Mouse (Mus musculus) lung, postnatal 0 days (tissue): Measurements from ENCODE around the gene Mmd. TPM values are rescaled to one million over a fixed set of nuclear protein-coding genes. Genes with fewer than 3 reads are reported as not detected.
"Not testable (repeated sequence)": the region's sequence is repeated elsewhere in the genome, so short reads cannot be mapped to it uniquely, and the experiment has no call there.

ENCODE experiments used
- ATAC-seq: fragments of 200-750 bp; cut with Nextera tagmentation; 2 replicates; pipeline ENCODE4 v1.8.0; 2017; ENCODE audit warnings: moderate library complexity
- DNase-seq: peaks from one replicate; pipeline ENCODE4 v3.0.0-alpha.2; 2016; ENCODE audit warnings: low spot score
- H3K27ac ChIP-seq: fragments of 300-500 bp; sonication (generic); 2 replicates; pipeline ENCODE4 v1.5.1; 2014; ENCODE audit warnings: antibody characterized with exemption, mild to moderate bottlenecking, low read length, mixed read lengths
- H3K27me3 ChIP-seq: fragments of 300-500 bp; sonication (generic); replicated peaks from 2 replicates; pipeline ENCODE4 v1.6.1; 2014; ENCODE audit warnings: low read length, mixed read lengths; ENCODE audit not compliant: insufficient read depth
- H3K36me3 ChIP-seq: fragments of 300-500 bp; sonication (generic); 2 replicates; pipeline ENCODE4 v1.6.1; 2014; ENCODE audit warnings: low read length, mixed read lengths; ENCODE audit not compliant: insufficient read depth
- H3K4me1 ChIP-seq: fragments of 300-500 bp; sonication (generic); 2 replicates; pipeline ENCODE4 v1.6.1; 2014; ENCODE audit warnings: antibody characterized with exemption, low read depth, low read length, mixed read lengths; ENCODE audit not compliant: insufficient read depth
- H3K4me2 ChIP-seq: fragments of 300-500 bp; sonication (generic); replicated peaks from 2 replicates; pipeline ENCODE4 v1.6.1; 2014; ENCODE audit warnings: low read depth, mild to moderate bottlenecking, low read length, moderate library complexity, mixed read lengths
- H3K4me3 ChIP-seq: fragments of 300-500 bp; sonication (generic); 2 replicates; pipeline ENCODE4 v1.5.1; 2014; ENCODE audit warnings: low read depth, low read length
- H3K9ac ChIP-seq: fragments of 300-500 bp; sonication (generic); replicated peaks from 2 replicates; pipeline ENCODE4 v1.6.1; 2014; ENCODE audit warnings: low read depth, mild to moderate bottlenecking
- H3K9me3 ChIP-seq: fragments of 300-500 bp; sonication (generic); 2 replicates; pipeline ENCODE4 v1.6.1; 2016; ENCODE audit warnings: low read length, mixed read lengths
- CTCF ChIP-seq: IDR thresholded peaks from 2 replicates; pipeline ENCODE4 v1.5.1; 2016; ENCODE audit warnings: antibody characterized with exemption, mild to moderate bottlenecking
- EP300 ChIP-seq: IDR thresholded peaks from 2 replicates; pipeline ENCODE4 v1.6.1; 2016; ENCODE audit warnings: antibody characterized with exemption, mild to moderate bottlenecking, control low read depth
- WGBS: fragments of 180-500 bp; shearing (Covaris S2); extraction: QIAGEN DNeasy Blood & Tissue Kit; methylation state at CpG from one replicate; pipeline ENCODE4 v1.1.7; 2014; 5-methylcytosine and 5-hydroxymethylcytosine counted together
- polyA plus RNA-seq: library from polyadenylated mRNA; unstranded; fragments of >200 nt; fragmentation: Nextera tagmentation; extraction: Ambion mirVana; gene quantifications from 2 replicates; pipeline ENCODE4 v1.2.1, GENCODE M21; 2015

The Mmd gene
- polyA plus RNA-seq, 1 experiment from 2014 or later, result 32.5 TPM

- no peak overlapping the region for H3K9ac ChIP-seq
- no peak for TF ChIP-seq CTCF
- no peak overlapping the region for H3K4me2 ChIP-seq
- H3K36me3 ChIP-seq, result peaks cover 7% of the 10 kb centered on the region; the same call in 1 of the 2 replicates
- H3K27ac ChIP-seq, result no peak overlapping the region
- 31% methylated on average over 1 of the region's 1 CpGs for WGBS
- no peaks in the 10 kb centered on the region for H3K9me3 ChIP-seq
- DNase-seq (no peak), ATAC-seq (no peak)
- no peaks in the 10 kb centered on the region for H3K27me3 ChIP-seq
- H3K4me1 ChIP-seq, result no peaks in the 10 kb centered on the region
- H3K4me3 ChIP-seq, result no peak overlapping the region
Observed at GRCm38 (mm10) chr11:90274187-90274586, 24.9 kb downstream of the Mmd start.

- Histone ChIP-seq H3K9me3 (no peaks in the 10 kb centered on the region), H3K4me3 (no peak overlapping the region), H3K4me1 (no peaks in the 10 kb centered on the region), H3K27ac (no peak overlapping the region), H3K36me3 (peaks cover 7% of the 10 kb centered on the region; the same call in 1 of the 2 replicates), H3K4me2 (no peak overlapping the region), H3K27me3 (no peaks in the 10 kb centered on the region), H3K9ac (no peak overlapping the region)
- TF ChIP-seq CTCF (no peak), EP300 (no peak)
- 74% methylated on average over 7 of the region's 7 CpGs for WGBS
- DNase-seq (no peak), ATAC-seq (no peak)
Observed at GRCm38 (mm10) chr11:90275663-90276062, 26.4 kb downstream of the Mmd start.

GRCm38 (mm10) chr11:90276150-90276549 lies 26.9 kb downstream of the Mmd start:
- Histone ChIP-seq H3K4me3 (no peak overlapping the region), H3K36me3 (peaks cover 7% of the 10 kb centered on the region; the same call in 1 of the 2 replicates), H3K27ac (no peak overlapping the region), H3K9ac (no peak overlapping the region), H3K4me2 (no peak overlapping the region), H3K27me3 (no peaks in the 10 kb centered on the region), H3K9me3 (no peaks in the 10 kb centered on the region), H3K4me1 (no peaks in the 10 kb centered on the region)
- DNase-seq (no peak), ATAC-seq (no peak)
- WGBS, result 81% methylated on average over 8 of the region's 8 CpGs
- TF ChIP-seq EP300, result no peak
- TF ChIP-seq CTCF, result no peak

- Histone ChIP-seq H3K9ac (no peak overlapping the region), H3K9me3 (no peaks in the 10 kb centered on the region), H3K27ac (no peak overlapping the region), H3K36me3 (peaks cover 7% of the 10 kb centered on the region; the same call in 1 of the 2 replicates), H3K4me2 (no peak overlapping the region), H3K4me3 (no peak overlapping the region), H3K4me1 (no peaks in the 10 kb centered on the region), H3K27me3 (no peaks in the 10 kb centered on the region)
- WGBS, result 92% methylated on average over 12 of the region's 12 CpGs
- TF ChIP-seq EP300, result no peak
- ATAC-seq (no peak), DNase-seq (no peak)
Observed at GRCm38 (mm10) chr11:90276561-90276960, 27.3 kb downstream of the Mmd start.

- WGBS, result 86% methylated on average over 5 of the region's 5 CpGs
- no peak overlapping the region for H3K9ac ChIP-seq
- TF ChIP-seq EP300, result no peak
- no peak for TF ChIP-seq CTCF
Observed at GRCm38 (mm10) chr11:90280069-90280468, 30.8 kb downstream of the Mmd start.

GRCm38 (mm10) chr11:90281943-90282342 lies 32.7 kb downstream of the Mmd start:
- DNase-seq, ATAC-seq, H3K4me3 ChIP-seq, H3K36me3 ChIP-seq, H3K4me1 ChIP-seq, H3K27ac ChIP-seq, H3K27me3 ChIP-seq, H3K9me3 ChIP-seq, H3K4me2 ChIP-seq, H3K9ac ChIP-seq: not testable (repeated sequence)
- 87% methylated on average over 2 of the region's 2 CpGs for WGBS

More at GRCm38 (mm10) chr11:90280069-90280468, 30.8 kb downstream of the Mmd start:
- DNase-seq (no peak), ATAC-seq (no peak)
- no peak overlapping the region for H3K27ac ChIP-seq
- no peaks in the 10 kb centered on the region for H3K4me1 ChIP-seq
- H3K9me3 ChIP-seq, result no peaks in the 10 kb centered on the region
- H3K4me2 ChIP-seq, result no peak overlapping the region
- no peak overlapping the region for H3K4me3 ChIP-seq
- H3K27me3 ChIP-seq, result no peaks in the 10 kb centered on the region
- H3K36me3 ChIP-seq, result peaks cover 4% of the 10 kb centered on the region; the same call in 1 of the 2 replicates

GRCm38 (mm10) chr11:90283159-90283558 lies 33.9 kb downstream of the Mmd start:
- DNase-seq, result no peak
- no peak overlapping the region for H3K4me2 ChIP-seq
- 23% methylated on average over 4 of the region's 4 CpGs for WGBS

More at GRCm38 (mm10) chr11:90283159-90283558, 33.9 kb downstream of the Mmd start:
- Histone ChIP-seq H3K36me3 (no peaks in the 10 kb centered on the region), H3K27me3 (no peaks in the 10 kb centered on the region), H3K9me3 (no peaks in the 10 kb centered on the region), H3K9ac (no peak overlapping the region), H3K4me3 (no peak overlapping the region), H3K27ac (no peak overlapping the region), H3K4me1 (no peaks in the 10 kb centered on the region)
- TF ChIP-seq CTCF, result no peak
- TF ChIP-seq EP300, result no peak
- ATAC-seq, result no peak
